Mouse (Mus musculus): Measurements from ENCODE around the gene Slc7a7. TPM values are rescaled to one million over a fixed set of nuclear protein-coding genes. Genes with fewer than 3 reads are reported as not detected.

The Slc7a7 gene
- polyA plus RNA-seq, 1 experiment from 2014 or later, result 4.0 TPM

- H3K9ac ChIP-seq (replicated peaks; ENCODE audit: low read length), result no peak overlapping the region
Measured at GRCm38 (mm10) chr14:54429332-54430093, 11.9 kb upstream of the Slc7a7 start.

GRCm38 (mm10) chr14:54428421-54428820 is 10.8 kb upstream of the Slc7a7 start:
- 94% methylated on average over 5 of the region's 5 CpGs for WGBS
- Histone ChIP-seq H3K9me3 (ENCODE audit: control insufficient read depth, low read length) (no peaks in the 10 kb centered on the region), H3K4me3 (replicated peaks; ENCODE audit: low read depth, low read length) (no peak overlapping the region), H3K4me2 (ENCODE audit: low read length) (no peak overlapping the region), H3K36me3 (ENCODE audit: control insufficient read depth, insufficient read depth, low read length) (peaks cover 6% of the 10 kb centered on the region; the same call in 1 of the 2 replicates), H3K27me3 (ENCODE audit: control insufficient read depth, insufficient read depth, low read length) (no peaks in the 10 kb centered on the region), H3K9ac (replicated peaks; ENCODE audit: low read length) (no peak overlapping the region), H3K4me1 (ENCODE audit: control insufficient read depth, insufficient read depth, low read length) (peaks cover 26% of the 10 kb centered on the region), H3K27ac (replicated peaks; ENCODE audit: low read depth, low read length) (no peak overlapping the region)
- ATAC-seq (ENCODE audit: low FRiP score, low TSS enrichment) (no peak), DNase-seq (no peak)

More at GRCm38 (mm10) chr14:54429332-54430093, 11.9 kb upstream of the Slc7a7 start:
- 66% methylated on average over 7 of the region's 7 CpGs for WGBS
- Histone ChIP-seq H3K27me3 (ENCODE audit: control insufficient read depth, insufficient read depth, low read length) (no peaks in the 10 kb centered on the region), H3K4me1 (ENCODE audit: control insufficient read depth, insufficient read depth, low read length) (peaks cover 34% of the 10 kb centered on the region), H3K4me3 (replicated peaks; ENCODE audit: low read depth, low read length) (no peak overlapping the region), H3K9me3 (ENCODE audit: control insufficient read depth, low read length) (no peaks in the 10 kb centered on the region), H3K36me3 (ENCODE audit: control insufficient read depth, insufficient read depth, low read length) (peaks cover 6% of the 10 kb centered on the region; the same call in 1 of the 2 replicates), H3K4me2 (ENCODE audit: low read length) (peak overlapping the region; percentile 67), H3K27ac (replicated peaks; ENCODE audit: low read depth, low read length) (0 out of 2 replicates have a peak overlapping the region, but pooled peaks have one; percentile 84)
- DNase-seq (no peak), ATAC-seq (ENCODE audit: low FRiP score, low TSS enrichment) (no peak)

GRCm38 (mm10) chr14:54427696-54428095 is 10.1 kb upstream of the Slc7a7 start:
- H3K9me3 ChIP-seq (ENCODE audit: control insufficient read depth, low read length), result no peaks in the 10 kb centered on the region
- H3K4me3 ChIP-seq (replicated peaks; ENCODE audit: low read depth, low read length), result peak overlapping the region; percentile 91
- H3K27ac ChIP-seq (replicated peaks; ENCODE audit: low read depth, low read length), result no peak overlapping the region
- 92% methylated on average over 7 of the region's 7 CpGs for WGBS
- ATAC-seq (ENCODE audit: low FRiP score, low TSS enrichment), result no peak
- DNase-seq, result no peak
- H3K4me1 ChIP-seq (ENCODE audit: control insufficient read depth, insufficient read depth, low read length), result peaks cover 21% of the 10 kb centered on the region
- no peak overlapping the region for H3K9ac ChIP-seq (replicated peaks; ENCODE audit: low read length)
- H3K36me3 ChIP-seq (ENCODE audit: control insufficient read depth, insufficient read depth, low read length), result peaks cover 6% of the 10 kb centered on the region; the same call in 1 of the 2 replicates
- H3K27me3 ChIP-seq (ENCODE audit: control insufficient read depth, insufficient read depth, low read length), result no peaks in the 10 kb centered on the region
- peak overlapping the region; percentile 66 for H3K4me2 ChIP-seq (ENCODE audit: low read length)

GRCm38 (mm10) chr14:54426689-54427398 is 9.3 kb upstream of the Slc7a7 start, which contains the start of gene Mrpl52:
Gene Mrpl52 (plus strand): TSS chr14:54426909.
- H3K36me3 ChIP-seq (ENCODE audit: control insufficient read depth, insufficient read depth, low read length), result peaks cover 6% of the 10 kb centered on the region; the same call in 1 of the 2 replicates
- H3K9ac ChIP-seq (replicated peaks; ENCODE audit: low read length), result peak within 1 kb of the TSS; percentile 82
- peak within 1 kb of the TSS; percentile 93 for H3K27ac ChIP-seq (replicated peaks; ENCODE audit: low read depth, low read length)
- peak within 1 kb of the TSS; percentile 91 for H3K4me3 ChIP-seq (replicated peaks; ENCODE audit: low read depth, low read length)
- DNase-seq (peak; percentile 97), ATAC-seq (ENCODE audit: low FRiP score, low TSS enrichment) (peak; percentile 83)
- under 1% methylated on average over 48 of the region's 48 CpGs for WGBS
- H3K4me2 ChIP-seq (ENCODE audit: low read length), result peak within 1 kb of the TSS; percentile 66
- H3K9me3 ChIP-seq (ENCODE audit: control insufficient read depth, low read length), result no peaks in the 10 kb centered on the region
- no peaks in the 10 kb centered on the region for H3K27me3 ChIP-seq (ENCODE audit: control insufficient read depth, insufficient read depth, low read length)
- peaks cover 20% of the 10 kb centered on the region for H3K4me1 ChIP-seq (ENCODE audit: control insufficient read depth, insufficient read depth, low read length)

GRCm38 (mm10) chr14:54426003-54426688 is 8.6 kb upstream of the Slc7a7 start:
- Histone ChIP-seq H3K27me3 (ENCODE audit: control insufficient read depth, insufficient read depth, low read length) (no peaks in the 10 kb centered on the region), H3K4me1 (ENCODE audit: control insufficient read depth, insufficient read depth, low read length) (peaks cover 19% of the 10 kb centered on the region), H3K9me3 (ENCODE audit: control insufficient read depth, low read length) (no peaks in the 10 kb centered on the region), H3K36me3 (ENCODE audit: control insufficient read depth, insufficient read depth, low read length) (peaks cover 6% of the 10 kb centered on the region; the same call in 1 of the 2 replicates), H3K4me3 (replicated peaks; ENCODE audit: low read depth, low read length) (peak overlapping the region; percentile 91), H3K4me2 (ENCODE audit: low read length) (peak overlapping the region; percentile 66), H3K9ac (replicated peaks; ENCODE audit: low read length) (peak overlapping the region; percentile 82), H3K27ac (replicated peaks; ENCODE audit: low read depth, low read length) (peak overlapping the region; percentile 93)
- ATAC-seq (ENCODE audit: low FRiP score, low TSS enrichment), result no peak
- no peak for DNase-seq
- 32% methylated on average over 14 of the region's 14 CpGs for WGBS

GRCm38 (mm10) chr14:54425540-54425939 is 8.0 kb upstream of the Slc7a7 start:
- WGBS, result 96% methylated on average over 1 of the region's 1 CpGs

GRCm38 (mm10) chr14:54424634-54425033 is 7.1 kb upstream of the Slc7a7 start:
- ATAC-seq (ENCODE audit: low FRiP score, low TSS enrichment) (no peak), DNase-seq (no peak)
- Histone ChIP-seq H3K27me3 (ENCODE audit: control insufficient read depth, insufficient read depth, low read length) (no peaks in the 10 kb centered on the region), H3K9ac (replicated peaks; ENCODE audit: low read length) (no peak overlapping the region), H3K4me3 (replicated peaks; ENCODE audit: low read depth, low read length) (no peak overlapping the region), H3K9me3 (ENCODE audit: control insufficient read depth, low read length) (no peaks in the 10 kb centered on the region), H3K4me1 (ENCODE audit: control insufficient read depth, insufficient read depth, low read length) (peaks cover 17% of the 10 kb centered on the region), H3K36me3 (ENCODE audit: control insufficient read depth, insufficient read depth, low read length) (peaks cover 5% of the 10 kb centered on the region; the same call in 1 of the 2 replicates), H3K4me2 (ENCODE audit: low read length) (no peak overlapping the region), H3K27ac (replicated peaks; ENCODE audit: low read depth, low read length) (no peak overlapping the region)
- WGBS, result 91% methylated on average over 1 of the region's 1 CpGs

More at GRCm38 (mm10) chr14:54425540-54425939, 8.0 kb upstream of the Slc7a7 start:
- peak overlapping the region; percentile 66 for H3K4me2 ChIP-seq (ENCODE audit: low read length)
- H3K4me3 ChIP-seq (replicated peaks; ENCODE audit: low read depth, low read length), result 0 out of 2 replicates have a peak overlapping the region, but pooled peaks have one; percentile 91
- H3K9ac ChIP-seq (replicated peaks; ENCODE audit: low read length), result no peak overlapping the region
- peaks cover 6% of the 10 kb centered on the region; the same call in 1 of the 2 replicates for H3K36me3 ChIP-seq (ENCODE audit: control insufficient read depth, insufficient read depth, low read length)
- no peak overlapping the region for H3K27ac ChIP-seq (replicated peaks; ENCODE audit: low read depth, low read length)
- H3K4me1 ChIP-seq (ENCODE audit: control insufficient read depth, insufficient read depth, low read length), result peaks cover 19% of the 10 kb centered on the region
- no peak for ATAC-seq (ENCODE audit: low FRiP score, low TSS enrichment)
- no peak for DNase-seq
- no peaks in the 10 kb centered on the region for H3K9me3 ChIP-seq (ENCODE audit: control insufficient read depth, low read length)
- no peaks in the 10 kb centered on the region for H3K27me3 ChIP-seq (ENCODE audit: control insufficient read depth, insufficient read depth, low read length)

- ATAC-seq (ENCODE audit: low FRiP score, low TSS enrichment), result no peak
Measured at GRCm38 (mm10) chr14:54423406-54423805, 5.8 kb upstream of the Slc7a7 start.

More at GRCm38 (mm10) chr14:54423406-54423805, 5.8 kb upstream of the Slc7a7 start:
- peaks cover 12% of the 10 kb centered on the region for H3K4me1 ChIP-seq (ENCODE audit: control insufficient read depth, insufficient read depth, low read length)
- H3K9me3 ChIP-seq (ENCODE audit: control insufficient read depth, low read length), result no peaks in the 10 kb centered on the region
- no peaks in the 10 kb centered on the region for H3K27me3 ChIP-seq (ENCODE audit: control insufficient read depth, insufficient read depth, low read length)
- H3K27ac ChIP-seq (replicated peaks; ENCODE audit: low read depth, low read length), result no peak overlapping the region
- no peak overlapping the region for H3K4me2 ChIP-seq (ENCODE audit: low read length)
- 60% methylated on average over 5 of the region's 5 CpGs for WGBS
- no peak overlapping the region for H3K4me3 ChIP-seq (replicated peaks; ENCODE audit: low read depth, low read length)
- no peaks in the 10 kb centered on the region for H3K36me3 ChIP-seq (ENCODE audit: control insufficient read depth, insufficient read depth, low read length)
- H3K9ac ChIP-seq (replicated peaks; ENCODE audit: low read length), result no peak overlapping the region
- DNase-seq, result no peak
